Comparison of ENCODE assay signal across 10 mouse cellular contexts in the genomic region with DNA sequence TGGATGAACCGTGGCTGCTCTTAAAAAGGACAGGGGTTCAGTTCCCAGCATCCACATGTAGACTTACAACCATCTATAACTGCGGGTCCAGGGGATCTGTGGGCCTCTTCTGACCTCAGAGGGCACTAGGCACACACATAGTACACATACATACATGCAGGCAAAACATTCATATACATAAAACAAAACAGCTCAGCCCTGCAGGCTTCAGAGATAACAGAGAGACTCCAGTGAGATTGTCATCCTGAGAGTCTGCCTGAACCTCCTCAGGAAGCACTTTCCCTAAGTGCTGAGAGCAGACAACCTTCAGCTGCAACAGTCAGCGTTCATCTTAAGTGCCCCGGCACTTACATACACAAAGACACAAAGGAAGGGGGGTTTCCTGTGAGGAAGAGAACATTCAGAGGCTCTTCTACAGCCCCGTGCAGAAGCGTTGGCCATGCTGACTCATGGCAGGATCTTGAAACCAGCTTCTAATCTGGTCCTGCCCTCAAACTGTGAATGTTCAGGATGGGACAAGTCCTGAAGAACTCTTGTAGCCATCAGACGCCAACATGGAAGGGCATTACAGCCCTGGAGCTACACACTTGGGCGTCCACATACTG. TPM values are rescaled to one million over a fixed set of nuclear protein-coding genes. Genes with fewer than 3 reads are reported as not detected.
DNase-seq lines count a peak whose midpoint lies in the region; ATAC-seq and TF ChIP-seq lines count a peak whose summit lies in the region.
"Had no signal": no experiment of that assay in that cellular context is flagged by ENCODE, and none has a peak within 500 bp of the region (broad histone marks: within the 10 kb centered on the region; RNA-seq: fewer than 3 reads in every experiment).

No protein-coding gene starts in this region.

- peak overlapping the region; percentile 78 for H3K4me3 ChIP-seq in megakaryocyte, embryonic 14.5 days (replicated peaks)
- no peak overlapping the region for H3K4me3 ChIP-seq in layer of hippocampus, adult 2 months

- peaks cover 9% of the 10 kb centered on the region for H3K36me3 ChIP-seq in megakaryocyte, embryonic 14.5 days (replicated peaks; ENCODE audit: low read length)

- no peak for TF ChIP-seq CTCF in layer of hippocampus, adult 2 months (conservative IDR thresholded peaks at IDR 0.05)

- H3K27me3 ChIP-seq in megakaryocyte, embryonic 14.5 days (replicated peaks), result no peaks in the 10 kb centered on the region

- peaks cover 12% of the 10 kb centered on the region; the same call in 1 of the 2 replicates for H3K9me3 ChIP-seq in megakaryocyte, embryonic 14.5 days

- ATAC-seq in erythroid progenitor cell, adult 5-6 weeks (replicated peaks; ENCODE audit: low FRiP score, poor library complexity, severe bottlenecking), result peak; percentile 58; the same call in 1 of the 2 replicates

- no peak overlapping the region for H3K27ac ChIP-seq in layer of hippocampus, adult 2 months

- peaks cover 65% of the 10 kb centered on the region for H3K4me1 ChIP-seq in megakaryocyte, embryonic 14.5 days

- peak; percentile 52 to 61 for DNase-seq in spleen, postnatal 36 days (ENCODE audit: low spot score in 2 of 2)
- DNase-seq in spleen, postnatal 14 days (ENCODE audit: low spot score in 2 of 2), result no peak
- peak; percentile 53 for DNase-seq in thymus, postnatal 4 days
- no peak for DNase-seq in layer of hippocampus, adult 2 months (ENCODE audit: low spot score in 2 of 2)
- DNase-seq in embryo, embryonic 10 days (ENCODE audit: low spot score), result no peak
- DNase-seq: lung, postnatal 14 days had no signal

RNA-seq across cellular contexts. Expression of gene Il10rb, which starts 27.5 kb away (rescaled TPM):
- total RNA-seq in erythroid progenitor cell, adult 5-6 weeks (2015; ENCODE audit: low replicate concordance), result 21.8 and 37.8 TPM in 2 replicates
- 20.5 and 33.1 TPM in 2 replicates for total RNA-seq in erythroid progenitor cell, adult 5-6 weeks (2017; ENCODE audit: low replicate concordance)
- 2.0 and 13.1 TPM in 2 replicates for polyA plus RNA-seq in megakaryocyte, embryonic 14.5 days (2012; ENCODE audit: insufficient read depth, low replicate concordance)
- 1 to 10 TPM; 8.6 to 9.0 TPM for total RNA-seq in layer of hippocampus, adult 2 months (2021)

RNA-seq across cellular contexts. Expression of gene Gm21970, which starts 41.9 kb away (rescaled TPM):
- total RNA-seq in erythroid progenitor cell, adult 5-6 weeks (2015; ENCODE audit: low replicate concordance), result 4.7 and 12.6 TPM in 2 replicates
- not detected in 2 replicates for total RNA-seq in erythroid progenitor cell, adult 5-6 weeks (2017; ENCODE audit: low replicate concordance)
- polyA plus RNA-seq in megakaryocyte, embryonic 14.5 days (2012; ENCODE audit: insufficient read depth, low replicate concordance), result not detected in 2 replicates
- total RNA-seq in layer of hippocampus, adult 2 months (2021), result not detected
- polyA plus RNA-seq: embryonic facial prominence, embryonic 11.5 days; neural tube, embryonic 14.5 days had no signal

RNA-seq across cellular contexts. Expression of gene Ifnar1, which starts 51.6 kb away (rescaled TPM):
- 31.9 and 32.1 TPM in 2 replicates for total RNA-seq in erythroid progenitor cell, adult 5-6 weeks (2015; ENCODE audit: low replicate concordance)
- 38.1 and 46.3 TPM in 2 replicates for total RNA-seq in erythroid progenitor cell, adult 5-6 weeks (2017; ENCODE audit: low replicate concordance)
- 3.8 TPM in 2 replicates for polyA plus RNA-seq in megakaryocyte, embryonic 14.5 days (2012; ENCODE audit: insufficient read depth, low replicate concordance)
- 10 to 100 TPM; 42.2 to 45.9 TPM for total RNA-seq in layer of hippocampus, adult 2 months (2021)

Comparison
In these comparisons a context has a peak if more than half of its experiments do, and no peak if none do; other contexts are left out.
1. DNase-seq: peak in spleen, postnatal 36 days (2 of 2) and thymus, postnatal 4 days (single experiment); none in spleen, postnatal 14 days (0 of 2), layer of hippocampus, adult 2 months (0 of 2) and embryo, embryonic 10 days (single experiment).